Mouse (Mus musculus): ENCODE data around the gene Man1a2. TPM values are rescaled to one million over a fixed set of nuclear protein-coding genes. Genes with fewer than 3 reads are reported as not detected.

Man1a2 gene
- polyA plus RNA-seq, 1 experiment from 2014 or later: 46.8 TPM

DNA sequence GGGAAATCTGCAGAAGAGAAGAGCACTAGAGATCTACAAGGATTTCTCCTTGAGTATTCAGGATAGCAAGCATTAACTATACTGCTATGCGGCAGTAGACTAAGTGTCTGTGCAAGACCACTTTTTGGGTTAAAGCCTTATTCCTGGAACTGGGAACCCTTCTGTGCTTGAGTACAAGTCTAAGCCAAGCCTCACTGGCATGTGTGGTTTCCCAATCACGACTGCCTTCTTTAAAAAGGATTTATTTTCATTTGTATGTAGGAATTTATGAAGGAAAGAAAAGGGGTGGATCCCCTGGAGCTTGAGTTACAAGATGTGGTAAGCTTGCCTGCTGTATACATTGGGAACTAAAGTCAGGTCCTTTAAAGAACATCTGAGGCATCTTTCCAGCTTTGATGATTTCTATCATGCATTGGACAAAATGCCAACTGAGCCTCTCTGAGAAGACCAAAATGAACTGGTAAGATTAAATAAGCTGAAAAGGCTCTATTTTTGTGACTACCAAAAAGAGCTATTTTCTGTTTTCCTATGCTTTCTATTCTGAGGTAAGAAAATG is 86.0 kb downstream of the Man1a2 start:
- no peak overlapping the region for H3K4me3 ChIP-seq
- no peaks in the 10 kb centered on the region for H3K27me3 ChIP-seq
- H3K9ac ChIP-seq: no peak overlapping the region
- peaks cover 5% of the 10 kb centered on the region; the same call in 1 of the 2 replicates for H3K9me3 ChIP-seq
- H3K4me1 ChIP-seq (replicated peaks): no peaks in the 10 kb centered on the region
- ATAC-seq (ENCODE audit: low FRiP score, low read depth): no peak
- peaks cover 4% of the 10 kb centered on the region; the same call in 1 of the 2 replicates for H3K36me3 ChIP-seq
- 90% methylated on average over 2 of the region's 2 CpGs for WGBS
- no peak overlapping the region for H3K27ac ChIP-seq (replicated peaks)
- H3K4me2 ChIP-seq: no peak overlapping the region

DNA sequence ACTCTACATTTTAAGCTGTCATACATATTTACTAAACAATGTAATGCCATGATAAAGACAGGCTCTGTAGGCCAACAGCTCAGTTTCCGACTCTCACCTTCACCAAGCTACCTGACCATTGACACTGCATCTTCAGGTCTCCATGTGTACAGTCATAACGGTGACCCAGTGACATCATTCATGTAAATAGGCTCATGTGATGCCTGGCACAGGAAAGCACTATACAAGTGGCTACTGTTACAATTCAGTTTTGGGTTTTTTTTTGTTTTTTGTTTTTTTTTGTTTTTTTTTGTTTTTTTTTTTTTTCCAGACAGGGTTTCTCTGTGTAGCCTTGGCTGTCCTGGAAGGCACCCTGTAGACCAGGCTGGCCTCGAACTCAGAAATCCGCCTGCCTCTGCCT is 94.2 kb downstream of the Man1a2 start:
- 96% methylated on average over 4 of the region's 4 CpGs for WGBS
- Histone ChIP-seq H3K9me3 (no peaks in the 10 kb centered on the region), H3K4me1 (replicated peaks) (no peaks in the 10 kb centered on the region), H3K27ac (replicated peaks) (no peak overlapping the region), H3K4me3 (no peak overlapping the region), H3K36me3 (0 out of 2 replicates have a peak, but pooled peaks cover 2% of the 10 kb centered on the region), H3K27me3 (no peaks in the 10 kb centered on the region), H3K4me2 (no peak overlapping the region), H3K9ac (no peak overlapping the region)
- ATAC-seq (ENCODE audit: low FRiP score, low read depth): no peak

DNA sequence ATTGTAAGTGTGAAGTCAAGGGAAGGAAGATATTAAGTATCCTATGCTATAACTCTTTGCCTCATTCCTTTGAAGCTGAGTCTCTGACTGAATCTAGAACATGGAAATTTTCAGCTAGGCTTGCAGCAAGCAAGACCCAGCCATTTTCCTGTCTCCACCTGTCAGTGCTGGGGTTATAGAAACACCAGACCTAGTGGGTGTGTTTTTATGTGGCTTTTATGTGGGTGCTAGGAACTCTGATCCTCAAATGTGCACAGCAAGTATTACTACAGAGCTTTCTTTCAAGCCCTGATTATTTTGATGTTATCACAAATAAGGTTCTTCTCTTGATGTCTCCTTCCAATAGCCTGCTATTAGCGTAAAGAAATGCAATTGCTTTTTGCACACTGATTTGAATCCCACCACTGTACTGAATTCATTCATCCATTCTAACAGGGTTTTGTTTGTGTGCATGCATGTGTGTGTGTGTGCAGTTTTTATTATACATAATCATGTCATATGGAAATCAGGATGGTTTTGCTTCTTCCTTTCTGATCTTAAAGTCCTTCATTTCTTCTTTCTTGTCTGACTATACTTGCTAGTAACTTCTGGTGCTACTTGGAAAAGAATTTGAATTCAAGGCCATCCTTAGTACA is 102.5 kb downstream of the Man1a2 start:
- Histone ChIP-seq H3K4me2 (no peak overlapping the region), H3K4me1 (replicated peaks) (no peaks in the 10 kb centered on the region), H3K27me3 (no peaks in the 10 kb centered on the region), H3K4me3 (no peak overlapping the region), H3K9me3 (no peaks in the 10 kb centered on the region), H3K36me3 (no peaks in the 10 kb centered on the region; the same call in 1 of the 2 replicates), H3K9ac (no peak overlapping the region), H3K27ac (replicated peaks) (no peak overlapping the region)
- 84% methylated on average over 1 of the region's 1 CpGs for WGBS
- no peak for ATAC-seq (ENCODE audit: low FRiP score, low read depth)

DNA sequence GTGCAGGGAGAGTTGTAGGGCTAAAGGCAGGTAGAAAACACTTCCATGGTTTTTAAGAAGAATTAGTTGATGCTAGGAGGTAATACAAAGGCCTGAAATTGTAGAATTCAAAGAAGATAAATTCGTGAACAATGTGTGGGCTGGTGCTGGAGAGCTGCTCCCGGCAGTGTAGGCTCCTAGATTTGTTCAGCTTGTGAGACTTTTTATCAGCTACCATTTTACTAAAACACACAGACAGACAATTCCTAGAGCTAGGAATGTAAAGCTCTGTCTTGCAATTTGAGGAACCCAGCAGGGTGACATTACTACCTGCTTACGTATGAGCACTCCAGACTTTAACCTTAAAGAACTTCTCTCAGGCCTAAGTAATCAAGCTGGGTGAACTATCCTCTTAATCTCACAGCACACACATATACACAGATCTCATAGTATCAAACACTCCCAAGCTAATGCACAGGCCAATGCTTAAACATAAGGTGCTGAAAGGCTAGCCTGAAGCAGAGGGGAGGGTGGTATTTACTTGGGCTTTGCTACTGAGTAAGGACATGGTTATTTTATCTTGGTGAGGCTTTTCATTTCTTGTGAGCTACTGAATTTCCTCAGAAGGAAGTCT is 112.6 kb downstream of the Man1a2 start:
- Histone ChIP-seq H3K36me3 (0 out of 2 replicates have a peak, but pooled peaks cover 2% of the 10 kb centered on the region), H3K9me3 (no peaks in the 10 kb centered on the region), H3K4me1 (replicated peaks) (no peaks in the 10 kb centered on the region), H3K9ac (no peak overlapping the region), H3K27me3 (no peaks in the 10 kb centered on the region), H3K4me2 (no peak overlapping the region), H3K27ac (replicated peaks) (no peak overlapping the region), H3K4me3 (no peak overlapping the region)
- ATAC-seq (ENCODE audit: low FRiP score, low read depth): no peak
- 76% methylated on average over 3 of the region's 3 CpGs for WGBS

DNA sequence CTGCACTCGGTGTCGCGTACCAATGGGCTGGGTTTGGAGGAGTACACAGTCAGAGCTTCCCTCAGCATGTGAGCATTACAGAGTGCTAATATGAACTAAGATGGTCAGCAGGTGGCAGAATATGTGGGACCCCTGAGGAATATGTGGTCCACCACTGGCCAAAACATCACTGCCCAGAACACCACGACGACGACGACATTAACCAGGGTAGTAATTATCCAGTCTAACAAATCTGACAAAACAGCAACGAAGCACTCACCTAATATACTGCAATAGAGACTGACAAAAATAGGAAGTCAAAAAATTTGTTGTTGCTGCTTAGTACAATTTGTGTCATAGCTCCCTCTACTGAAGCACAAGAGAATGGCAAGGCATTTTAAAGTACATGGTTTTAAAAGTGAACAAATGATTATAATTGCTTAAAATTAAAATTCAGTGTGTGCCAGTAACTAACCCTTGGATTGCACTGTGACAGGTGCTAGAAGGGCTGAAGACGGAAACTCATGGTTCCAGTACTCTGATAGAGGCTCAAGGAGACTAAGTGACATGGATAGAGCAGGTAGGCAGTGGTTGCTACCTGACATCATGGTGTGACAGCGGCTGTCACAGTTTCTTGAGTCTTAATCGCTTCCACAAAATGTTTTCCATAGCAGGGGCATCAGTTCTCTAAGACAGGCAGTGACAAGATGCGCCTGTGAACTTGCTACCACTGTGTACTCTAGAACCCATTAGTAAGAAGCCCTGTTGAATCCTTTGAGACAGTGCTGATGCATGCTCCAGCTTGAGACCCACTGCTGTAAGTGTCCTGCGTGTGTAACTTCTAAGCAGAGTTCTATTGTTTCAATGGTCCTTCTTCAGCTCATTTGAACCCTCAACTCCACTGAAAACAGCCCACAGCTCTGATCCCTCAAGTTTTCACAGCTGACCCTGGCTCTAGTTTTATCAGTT is 116.6 kb downstream of the Man1a2 start:
- Histone ChIP-seq H3K27ac (replicated peaks) (no peak overlapping the region), H3K4me2 (no peak overlapping the region), H3K36me3 (peaks cover 9% of the 10 kb centered on the region; the same call in 1 of the 2 replicates), H3K4me3 (no peak overlapping the region), H3K27me3 (no peaks in the 10 kb centered on the region), H3K9me3 (no peaks in the 10 kb centered on the region), H3K4me1 (replicated peaks) (no peaks in the 10 kb centered on the region), H3K9ac (no peak overlapping the region)
- WGBS: 86% methylated on average over 13 of the region's 13 CpGs
- peak; percentile 45; the same call in 1 of the 2 replicates for ATAC-seq (ENCODE audit: low FRiP score, low read depth)

DNA sequence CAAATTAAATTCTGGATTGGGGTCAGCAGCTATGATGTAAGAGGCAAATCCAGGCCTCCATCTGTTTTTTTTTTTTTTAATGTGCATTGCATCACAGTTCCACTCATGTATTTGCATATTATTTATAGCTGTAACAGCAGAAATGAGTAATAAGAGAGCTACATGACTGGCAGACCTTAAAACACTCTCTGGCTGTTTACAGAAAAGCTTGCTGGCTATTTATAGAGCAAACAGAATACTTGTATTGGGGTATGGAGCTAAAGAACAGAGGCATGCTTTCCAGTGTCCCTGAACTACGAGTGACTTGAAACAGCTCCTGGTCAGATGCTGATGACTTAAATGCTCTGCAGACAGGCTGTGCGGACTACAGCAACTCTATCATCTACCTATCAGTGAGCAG is 121.7 kb downstream of the Man1a2 start:
- H3K4me3 ChIP-seq: no peak overlapping the region
- no peak overlapping the region for H3K27ac ChIP-seq (replicated peaks)
- ATAC-seq (ENCODE audit: low FRiP score, low read depth): no peak
- no peak overlapping the region for H3K4me2 ChIP-seq
- H3K27me3 ChIP-seq: no peaks in the 10 kb centered on the region
- H3K9me3 ChIP-seq: no peaks in the 10 kb centered on the region
- peaks cover 18% of the 10 kb centered on the region for H3K36me3 ChIP-seq
- H3K4me1 ChIP-seq (replicated peaks): no peaks in the 10 kb centered on the region
- 87% methylated on average over 2 of the region's 2 CpGs for WGBS
- H3K9ac ChIP-seq: no peak overlapping the region

DNA sequence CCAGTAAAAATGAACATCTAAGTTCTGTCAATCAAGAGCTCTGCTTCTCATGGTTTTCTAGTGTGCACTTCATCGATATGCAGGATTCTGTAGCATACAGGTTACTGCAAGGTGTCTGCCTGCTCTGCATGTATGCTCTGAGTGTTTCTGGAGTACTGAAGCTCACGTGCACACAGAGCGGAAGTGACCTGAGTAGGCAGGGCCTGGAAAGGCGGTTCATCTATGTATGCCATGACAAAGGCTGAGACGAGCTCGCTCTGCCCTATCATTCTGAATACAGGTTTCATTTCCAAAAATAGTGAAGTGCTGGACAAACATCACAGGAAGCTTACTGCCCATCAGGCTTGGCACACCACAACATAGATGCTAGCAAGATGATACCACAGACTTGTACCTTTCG is 122.8 kb downstream of the Man1a2 start:
- no peak overlapping the region for H3K4me3 ChIP-seq
- no peaks in the 10 kb centered on the region for H3K4me1 ChIP-seq (replicated peaks)
- no peaks in the 10 kb centered on the region for H3K9me3 ChIP-seq
- ATAC-seq (ENCODE audit: low FRiP score, low read depth): no peak
- 95% methylated on average over 7 of the region's 7 CpGs for WGBS
- H3K9ac ChIP-seq: no peak overlapping the region
- H3K27ac ChIP-seq (replicated peaks): no peak overlapping the region
- H3K4me2 ChIP-seq: no peak overlapping the region
- peaks cover 18% of the 10 kb centered on the region for H3K36me3 ChIP-seq
- H3K27me3 ChIP-seq: no peaks in the 10 kb centered on the region

DNA sequence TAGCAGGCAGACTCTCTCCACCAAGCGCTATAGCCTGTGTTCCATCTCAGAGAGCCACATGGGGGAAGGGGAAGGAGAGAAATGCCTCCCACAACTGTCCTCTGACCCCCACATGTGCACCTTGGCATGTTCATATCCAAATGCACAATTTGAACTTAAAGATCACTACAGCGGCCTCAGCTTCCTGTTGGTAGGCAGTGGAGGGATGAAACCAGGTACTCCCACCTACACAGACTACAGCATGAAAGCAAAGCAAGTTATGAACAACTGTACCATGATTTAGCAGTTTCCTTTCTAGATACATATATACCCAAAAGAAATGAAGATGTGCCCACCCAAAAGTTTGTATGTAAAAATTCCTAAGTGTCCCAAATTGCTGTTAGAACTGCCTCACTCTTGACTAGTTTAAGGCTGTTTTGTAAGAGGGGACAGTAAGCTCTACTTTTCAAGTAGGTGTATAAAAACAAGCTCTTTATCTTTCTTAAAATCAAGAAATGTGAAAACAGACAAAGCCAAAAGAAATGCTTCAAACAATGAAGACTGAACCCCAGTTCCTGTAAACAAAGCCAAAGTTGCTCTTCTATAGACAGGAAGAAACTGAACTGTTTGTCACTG is 123.6 kb downstream of the Man1a2 start:
- Histone ChIP-seq H3K4me1 (replicated peaks) (no peaks in the 10 kb centered on the region), H3K9me3 (no peaks in the 10 kb centered on the region), H3K4me2 (no peak overlapping the region), H3K27me3 (no peaks in the 10 kb centered on the region), H3K27ac (replicated peaks) (no peak overlapping the region), H3K9ac (no peak overlapping the region), H3K4me3 (no peak overlapping the region), H3K36me3 (peaks cover 16% of the 10 kb centered on the region)
- no peak for ATAC-seq (ENCODE audit: low FRiP score, low read depth)
- 95% methylated on average over 2 of the region's 2 CpGs for WGBS

DNA sequence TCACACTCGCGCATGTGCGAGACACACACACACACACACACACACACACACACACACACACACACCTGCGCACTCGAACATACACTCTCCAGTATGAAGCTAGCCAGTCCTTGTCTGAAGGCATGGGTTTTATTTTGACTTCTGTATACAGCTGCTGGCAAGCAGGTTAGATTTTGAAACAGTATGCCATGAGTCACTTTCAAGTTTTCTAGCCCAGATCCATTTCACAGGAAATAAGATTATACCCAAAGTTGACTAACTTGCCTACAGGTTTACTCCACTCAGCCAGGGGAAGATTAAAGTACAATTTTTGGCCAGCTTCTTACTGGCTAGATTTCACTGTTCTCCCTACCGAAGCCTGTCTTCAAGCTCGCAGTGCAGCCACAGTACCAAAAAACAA is 125.9 kb downstream of the Man1a2 start:
- Histone ChIP-seq H3K9ac (no peak overlapping the region), H3K4me2 (no peak overlapping the region), H3K4me3 (no peak overlapping the region), H3K27ac (replicated peaks) (no peak overlapping the region), H3K36me3 (peaks cover 9% of the 10 kb centered on the region; the same call in 1 of the 2 replicates), H3K27me3 (no peaks in the 10 kb centered on the region), H3K4me1 (replicated peaks) (no peaks in the 10 kb centered on the region), H3K9me3 (no peaks in the 10 kb centered on the region)
- no peak for ATAC-seq (ENCODE audit: low FRiP score, low read depth)
- 96% methylated on average over 7 of the region's 7 CpGs for WGBS

DNA sequence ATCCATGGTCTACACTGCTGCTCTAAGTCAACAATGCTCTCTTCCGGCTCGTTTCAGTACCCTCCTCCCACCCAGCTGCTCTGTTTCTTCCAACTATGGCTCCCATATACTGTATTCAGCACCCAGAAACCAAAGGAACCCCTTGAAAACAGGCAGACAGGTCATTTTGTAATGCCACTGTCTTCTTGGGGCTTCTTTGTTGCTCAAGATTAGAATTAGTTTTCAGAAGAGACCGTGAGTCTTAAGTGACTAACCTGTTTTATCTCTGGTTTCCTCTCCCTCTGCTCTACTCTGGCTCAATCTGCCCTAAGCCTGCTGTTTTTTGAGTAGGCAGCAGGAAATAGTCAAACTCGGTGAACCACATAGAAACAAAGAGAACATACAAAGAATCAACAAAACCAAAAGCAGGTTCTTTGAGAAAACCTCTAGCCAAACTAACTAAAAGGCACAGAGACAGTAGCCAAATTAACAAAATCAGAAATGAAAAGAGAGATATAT is 127.0 kb downstream of the Man1a2 start:
- H3K9me3 ChIP-seq: no peaks in the 10 kb centered on the region
- H3K4me1 ChIP-seq (replicated peaks): no peaks in the 10 kb centered on the region
- no peak overlapping the region for H3K4me2 ChIP-seq
- no peak overlapping the region for H3K4me3 ChIP-seq
- no peaks in the 10 kb centered on the region for H3K27me3 ChIP-seq
- WGBS: 80% methylated on average over 4 of the region's 4 CpGs
- no peak for ATAC-seq (ENCODE audit: low FRiP score, low read depth)
- H3K36me3 ChIP-seq: peaks cover 9% of the 10 kb centered on the region; the same call in 1 of the 2 replicates
- H3K27ac ChIP-seq (replicated peaks): no peak overlapping the region
- no peak overlapping the region for H3K9ac ChIP-seq

DNA sequence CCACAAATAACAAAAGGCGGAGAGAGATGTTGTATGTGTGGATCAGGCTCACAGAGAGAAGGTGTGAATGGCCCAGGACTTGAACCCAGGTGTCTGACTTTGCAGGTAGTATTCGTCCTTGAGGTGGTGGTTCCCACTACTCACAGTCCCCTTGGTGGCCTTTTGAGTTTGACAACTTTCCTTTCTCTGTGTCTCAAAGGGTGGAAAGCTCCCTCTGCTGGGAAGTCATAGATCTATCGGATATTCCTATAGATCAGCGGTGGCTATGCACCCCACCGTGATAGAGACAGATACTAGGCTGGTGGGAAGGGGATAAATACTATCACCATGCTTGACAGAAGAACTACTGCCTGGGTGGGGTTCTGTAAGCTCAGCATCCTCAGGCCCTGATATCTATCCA is 130.5 kb downstream of the Man1a2 start:
- WGBS: 48% methylated on average over 5 of the region's 5 CpGs
- Histone ChIP-seq H3K36me3 (no peaks in the 10 kb centered on the region), H3K27ac (replicated peaks) (no peak overlapping the region), H3K9me3 (no peaks in the 10 kb centered on the region), H3K4me1 (replicated peaks) (no peaks in the 10 kb centered on the region), H3K4me2 (no peak overlapping the region), H3K27me3 (no peaks in the 10 kb centered on the region), H3K9ac (no peak overlapping the region), H3K4me3 (no peak overlapping the region)
- no peak for ATAC-seq (ENCODE audit: low FRiP score, low read depth)

Data from hindbrain, embryonic 15.5 days (tissue).